Mouse (Mus musculus) heart, adult 2 months (tissue): ENCODE results near the gene Klhdc4.

Experiments
- CTCF ChIP-seq: fragments of 200-600 bp; IDR thresholded peaks from 2 replicates; pipeline ENCODE4 v1.8.1; 2022; ENCODE audit warnings: antibody characterized with exemption, mild to moderate bottlenecking, moderate library complexity
- POLR2A ChIP-seq: fragments of 200-500 bp; IDR thresholded peaks from 2 replicates; pipeline ENCODE4 v1.6.1; 2011; ENCODE audit warnings: mild to moderate bottlenecking, low read depth, low read length, control low read depth; ENCODE audit not compliant: insufficient read depth

DNA sequence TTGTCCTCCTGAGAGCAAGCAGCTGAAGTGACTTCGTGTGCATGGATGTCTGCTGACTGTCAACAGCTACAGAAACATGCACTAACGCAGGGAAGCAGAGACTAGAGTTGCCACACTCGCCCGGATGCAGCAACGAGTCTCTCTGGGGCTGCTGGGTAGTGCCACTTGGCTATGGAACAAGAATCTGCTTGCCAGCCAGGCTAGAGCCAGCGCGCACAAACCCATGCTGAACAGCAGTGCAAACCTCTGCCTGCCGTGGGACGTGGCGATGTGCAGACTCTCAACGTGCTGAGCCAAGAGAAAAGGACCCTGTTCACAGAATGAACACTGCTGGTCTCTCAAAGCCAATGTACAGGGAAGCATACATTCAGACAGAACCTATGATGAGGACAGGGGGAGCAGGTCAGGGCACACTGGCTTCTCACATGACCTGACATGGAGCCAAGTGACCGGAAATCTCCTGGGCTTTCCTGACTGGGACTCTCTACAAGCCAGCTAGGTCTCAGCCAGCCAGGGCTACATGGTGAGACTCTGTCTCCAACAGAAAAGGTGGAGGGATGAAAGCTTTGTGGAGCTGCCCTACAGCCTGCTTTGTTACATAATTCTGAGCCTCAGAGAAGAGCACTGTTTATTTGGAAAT is 17.3 kb downstream of the Klhdc4 start:
- no peak for TF ChIP-seq CTCF
- no peak for TF ChIP-seq POLR2A
